Mouse (Mus musculus) hindbrain, embryonic 15.5 days (tissue): Measurements from ENCODE around the gene Nucb1. TPM values are rescaled to one million over a fixed set of nuclear protein-coding genes. Genes with fewer than 3 reads are reported as not detected.
"Not testable (repeated sequence)": the region's sequence is repeated elsewhere in the genome, so short reads cannot be mapped to it uniquely, and the experiment has no call there.

Experiments
- ATAC-seq: fragments of 200-750 bp; cut with Nextera tagmentation; 2 replicates; pipeline ENCODE4 v1.8.0; 2017; ENCODE audit warnings: low read depth, moderate number of reproducible peaks, moderate TSS enrichment; ENCODE audit not compliant: low FRiP score
- H3K27ac ChIP-seq: fragments of 300-500 bp; sonication (generic); replicated peaks from 2 replicates; pipeline ENCODE4 v1.5.1; 2015; ENCODE audit warnings: mild to moderate bottlenecking, inconsistent platforms
- H3K27me3 ChIP-seq: fragments of 300-500 bp; sonication (generic); 2 replicates; pipeline ENCODE4 v1.6.1; 2015; ENCODE audit warnings: control low read depth, inconsistent platforms
- H3K36me3 ChIP-seq: fragments of 300-500 bp; sonication (generic); 2 replicates; pipeline ENCODE4 v1.6.1; 2015; ENCODE audit warnings: control low read depth, inconsistent platforms
- H3K4me1 ChIP-seq: fragments of 300-500 bp; sonication (generic); replicated peaks from 2 replicates; pipeline ENCODE4 v1.6.1; 2015; ENCODE audit warnings: control low read depth, inconsistent platforms
- H3K4me2 ChIP-seq: fragments of 300-500 bp; sonication (generic); 2 replicates; pipeline ENCODE4 v1.6.1; 2015; ENCODE audit warnings: moderate library complexity, mild to moderate bottlenecking, inconsistent platforms
- H3K4me3 ChIP-seq: fragments of 300-500 bp; sonication (generic); 2 replicates; pipeline ENCODE4 v1.5.1; 2015; ENCODE audit warnings: mild to moderate bottlenecking, inconsistent platforms
- H3K9ac ChIP-seq: fragments of 300-500 bp; sonication (generic); 2 replicates; pipeline ENCODE4 v1.6.1; 2015; ENCODE audit warnings: inconsistent platforms
- H3K9me3 ChIP-seq: fragments of 300-500 bp; sonication (generic); 2 replicates; pipeline ENCODE4 v1.6.1; 2016; ENCODE audit warnings: control low read depth, inconsistent platforms
- WGBS: fragments of 180-500 bp; shearing (Covaris S2); methylation state at CpG from one replicate; pipeline ENCODE4 v1.1.7; 2015; 5-methylcytosine and 5-hydroxymethylcytosine counted together
- polyA plus RNA-seq: library from polyadenylated mRNA; unstranded; fragments of >200 nt; fragmentation: Nextera tagmentation; extraction: Ambion mirVana; gene quantifications from 2 replicates; pipeline ENCODE4 v1.2.1, GENCODE M21; 2015

Gene Nucb1
- polyA plus RNA-seq, 1 experiment from 2014 or later: 137 TPM

GRCm38 (mm10) chr7:45484985-45485384, 25.2 kb downstream of the Nucb1 start:
- not testable (repeated sequence) for H3K9ac ChIP-seq, ATAC-seq

GRCm38 (mm10) chr7:45482166-45482565, 28.0 kb downstream of the Nucb1 start:
- Histone ChIP-seq H3K4me2 (no peak overlapping the region), H3K27ac (no peak overlapping the region), H3K4me3 (no peak overlapping the region), H3K27me3 (no peaks in the 10 kb centered on the region), H3K4me1 (no peaks in the 10 kb centered on the region), H3K36me3 (no peaks in the 10 kb centered on the region), H3K9ac (no peak overlapping the region), H3K9me3 (no peaks in the 10 kb centered on the region)
- WGBS: 93% methylated on average over 1 of the region's 1 CpGs
- ATAC-seq: no peak

More at GRCm38 (mm10) chr7:45484985-45485384, 25.2 kb downstream of the Nucb1 start:
- H3K9me3 ChIP-seq, H3K27me3 ChIP-seq, H3K4me3 ChIP-seq, H3K36me3 ChIP-seq, H3K4me2 ChIP-seq, H3K27ac ChIP-seq: not testable (repeated sequence)
- 95% methylated on average over 5 of the region's 5 CpGs for WGBS
- H3K4me1 ChIP-seq: peaks cover 23% of the 10 kb centered on the region

GRCm38 (mm10) chr7:45481374-45481927, 28.8 kb downstream of the Nucb1 start, which contains the start of gene Tulp2:
Tulp2 (plus strand) TSS chr7:45481877.
- no peaks in the 10 kb centered on the region for H3K4me1 ChIP-seq
- H3K4me2 ChIP-seq: no peak within 1 kb of the TSS
- H3K27ac ChIP-seq: no peak within 1 kb of the TSS
- H3K36me3 ChIP-seq: no peaks in the 10 kb centered on the region
- no peaks in the 10 kb centered on the region for H3K9me3 ChIP-seq
- H3K9ac ChIP-seq: no peak within 1 kb of the TSS
- H3K4me3 ChIP-seq: no peak within 1 kb of the TSS
- peak; percentile 83; the same call in 1 of the 2 replicates for ATAC-seq
- WGBS: 60% methylated on average over 11 of the region's 15 CpGs
- no peaks in the 10 kb centered on the region for H3K27me3 ChIP-seq

- 85% methylated on average over 4 of the region's 4 CpGs for WGBS
- H3K9ac ChIP-seq, H3K27ac ChIP-seq, H3K4me2 ChIP-seq, ATAC-seq, H3K36me3 ChIP-seq, H3K9me3 ChIP-seq, H3K27me3 ChIP-seq, H3K4me3 ChIP-seq, H3K4me1 ChIP-seq: not testable (repeated sequence)
These were observed 29.9 kb downstream of the Nucb1 start for GRCm38 (mm10) chr7:45480310-45480709.

- 98% methylated on average over 7 of the region's 7 CpGs for WGBS
- no peak overlapping the region for H3K4me3 ChIP-seq
- no peaks in the 10 kb centered on the region for H3K27me3 ChIP-seq
- no peaks in the 10 kb centered on the region for H3K36me3 ChIP-seq
- no peaks in the 10 kb centered on the region for H3K9me3 ChIP-seq
- no peak overlapping the region for H3K27ac ChIP-seq
- no peak for ATAC-seq
- H3K9ac ChIP-seq: no peak overlapping the region
- H3K4me1 ChIP-seq: no peaks in the 10 kb centered on the region
- no peak overlapping the region for H3K4me2 ChIP-seq
These were observed 31.4 kb downstream of the Nucb1 start for GRCm38 (mm10) chr7:45478774-45479173.

- no peak overlapping the region for H3K4me3 ChIP-seq
- no peak overlapping the region for H3K27ac ChIP-seq
- H3K4me1 ChIP-seq: no peaks in the 10 kb centered on the region
- H3K9me3 ChIP-seq: no peaks in the 10 kb centered on the region
- no peak for ATAC-seq
- H3K27me3 ChIP-seq: no peaks in the 10 kb centered on the region
- no peak overlapping the region for H3K4me2 ChIP-seq
- H3K36me3 ChIP-seq: no peaks in the 10 kb centered on the region
- H3K9ac ChIP-seq: no peak overlapping the region
- 9% methylated on average over 3 of the region's 3 CpGs for WGBS
These were observed 33.2 kb downstream of the Nucb1 start for GRCm38 (mm10) chr7:45477003-45477402.

GRCm38 (mm10) chr7:45476453-45476852, 33.8 kb downstream of the Nucb1 start:
- no peak overlapping the region for H3K9ac ChIP-seq
- WGBS: 73% methylated on average over 1 of the region's 1 CpGs

GRCm38 (mm10) chr7:45475291-45475969, 34.8 kb downstream of the Nucb1 start:
- no peak for ATAC-seq
- H3K27ac ChIP-seq: no peak overlapping the region
- H3K27me3 ChIP-seq: no peaks in the 10 kb centered on the region
- no peaks in the 10 kb centered on the region for H3K9me3 ChIP-seq
- no peak overlapping the region for H3K4me3 ChIP-seq
- H3K9ac ChIP-seq: no peak overlapping the region
- peak overlapping the region; percentile 21; the same call in 1 of the 2 replicates for H3K4me2 ChIP-seq
- H3K36me3 ChIP-seq: no peaks in the 10 kb centered on the region
- no peaks in the 10 kb centered on the region for H3K4me1 ChIP-seq
- 78% methylated on average over 16 of the region's 16 CpGs for WGBS

More at GRCm38 (mm10) chr7:45476453-45476852, 33.8 kb downstream of the Nucb1 start:
- no peak overlapping the region for H3K4me3 ChIP-seq
- H3K4me1 ChIP-seq: no peaks in the 10 kb centered on the region
- no peaks in the 10 kb centered on the region for H3K27me3 ChIP-seq
- H3K9me3 ChIP-seq: no peaks in the 10 kb centered on the region
- no peaks in the 10 kb centered on the region for H3K36me3 ChIP-seq
- no peak overlapping the region for H3K27ac ChIP-seq
- H3K4me2 ChIP-seq: no peak overlapping the region
- ATAC-seq: no peak

- H3K4me2 ChIP-seq: no peak overlapping the region
- H3K4me3 ChIP-seq: no peak overlapping the region
- no peaks in the 10 kb centered on the region for H3K36me3 ChIP-seq
- no peaks in the 10 kb centered on the region for H3K9me3 ChIP-seq
- no peak for ATAC-seq
- 12% methylated on average over 3 of the region's 3 CpGs for WGBS
- H3K9ac ChIP-seq: no peak overlapping the region
- peaks cover 4% of the 10 kb centered on the region for H3K4me1 ChIP-seq
- no peak overlapping the region for H3K27ac ChIP-seq
- no peaks in the 10 kb centered on the region for H3K27me3 ChIP-seq
These were observed 39.3 kb downstream of the Nucb1 start for GRCm38 (mm10) chr7:45470869-45471268.

- Histone ChIP-seq H3K4me1 (peaks cover 23% of the 10 kb centered on the region), H3K4me2 (peak overlapping the region; percentile 77), H3K27ac (peak overlapping the region; percentile 85; the same call in 1 of the 2 replicates), H3K27me3 (no peaks in the 10 kb centered on the region), H3K9ac (peak overlapping the region; percentile 85; the same call in 1 of the 2 replicates), H3K4me3 (peak overlapping the region; percentile 81), H3K9me3 (no peaks in the 10 kb centered on the region), H3K36me3 (peaks cover 20% of the 10 kb centered on the region)
- WGBS: 31% methylated on average over 7 of the region's 7 CpGs
- no peak; the same call in 1 of the 2 replicates for ATAC-seq
These were observed 43.0 kb downstream of the Nucb1 start for GRCm38 (mm10) chr7:45467090-45467670.

GRCm38 (mm10) chr7:45466283-45467089, 43.7 kb downstream of the Nucb1 start, which contains the start of gene Bax:
Bax (minus strand) TSS chr7:45466898.
- peaks cover 25% of the 10 kb centered on the region for H3K4me1 ChIP-seq
- peak within 1 kb of the TSS; percentile 85 for H3K9ac ChIP-seq
- H3K27ac ChIP-seq: peak within 1 kb of the TSS; percentile 85
- peaks cover 24% of the 10 kb centered on the region for H3K36me3 ChIP-seq
- H3K4me3 ChIP-seq: peak within 1 kb of the TSS; percentile 81
- no peaks in the 10 kb centered on the region for H3K9me3 ChIP-seq
- 0% methylated on average over 54 of the region's 58 CpGs for WGBS
- H3K4me2 ChIP-seq: peak within 1 kb of the TSS; percentile 77
- H3K27me3 ChIP-seq: no peaks in the 10 kb centered on the region
- peak; percentile 83 for ATAC-seq
